Mouse (Mus musculus): ENCODE results near the gene Ticrr.

DNA sequence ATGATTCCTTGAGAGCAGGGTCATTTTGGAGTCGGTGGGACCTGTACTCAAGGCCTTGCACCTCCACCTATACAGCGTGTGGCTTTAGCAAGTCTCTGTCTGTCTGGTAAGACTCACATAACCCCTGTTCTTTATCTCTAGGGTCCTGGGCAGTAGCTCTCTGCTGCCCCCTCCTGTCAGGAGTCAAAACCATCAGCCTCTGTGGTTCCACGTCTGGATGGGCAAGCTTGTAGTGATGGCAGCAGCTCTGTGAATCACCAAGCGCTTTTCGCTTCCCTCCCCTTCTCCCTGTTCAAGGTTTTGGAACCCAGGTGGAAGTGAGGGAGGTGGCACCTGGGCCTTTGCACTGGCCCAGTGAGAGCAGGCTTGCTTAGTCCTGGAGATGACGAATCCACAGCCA is 68.2 kb downstream of the Ticrr start:
- peak; percentile 52 for TF ChIP-seq CTCF (IDR thresholded peaks at IDR 0.05; ENCODE audit: borderline replicate concordance, insufficient read depth, low read depth, low read length)
- no peak for TF ChIP-seq POLR2A (IDR thresholded peaks at IDR 0.05; ENCODE audit: borderline replicate concordance, insufficient read depth, low read length)
